Mouse (Mus musculus): ENCODE measurements at regions not wholly inside any gene's neighbourhood (a gene's known extent, or its start where the extent isn't known, plus 50 kb on each side); places are given as distances from the start of the nearest gene placed in this dataset.

DNA sequence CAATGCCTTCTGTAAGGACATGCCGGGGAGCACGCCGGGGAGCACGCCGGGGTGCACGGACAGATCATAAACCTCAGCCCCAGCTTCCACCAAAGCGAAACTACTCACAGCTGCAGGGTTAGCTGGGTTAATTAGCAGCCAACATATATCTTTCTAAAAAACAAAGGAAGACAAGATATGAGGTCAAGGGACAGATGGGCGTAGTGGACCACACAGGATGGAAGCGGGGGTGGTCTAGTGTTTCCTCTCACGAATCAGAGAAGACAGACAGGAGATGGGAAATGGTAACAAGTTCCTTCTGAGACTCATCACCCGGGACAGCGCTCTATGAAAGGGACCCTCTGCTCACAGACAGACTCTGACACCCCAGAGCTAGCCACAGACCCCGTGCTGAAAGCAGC lies 60.0 kb upstream of the Ajap1 start:
- 51% methylated on average over 13 of the region's 13 CpGs for WGBS
- Histone ChIP-seq H3K4me2 (replicated peaks) (no peak overlapping the region), H3K36me3 (no peaks in the 10 kb centered on the region), H3K4me1 (peaks cover 20% of the 10 kb centered on the region), H3K27me3 (replicated peaks) (0 out of 2 replicates have a peak, but pooled peaks cover 9% of the 10 kb centered on the region), H3K27ac (no peak overlapping the region), H3K9me3 (no peaks in the 10 kb centered on the region), H3K9ac (no peak overlapping the region), H3K4me3 (no peak overlapping the region)
- no peak for ATAC-seq (ENCODE audit: low FRiP score, low read depth)

DNA sequence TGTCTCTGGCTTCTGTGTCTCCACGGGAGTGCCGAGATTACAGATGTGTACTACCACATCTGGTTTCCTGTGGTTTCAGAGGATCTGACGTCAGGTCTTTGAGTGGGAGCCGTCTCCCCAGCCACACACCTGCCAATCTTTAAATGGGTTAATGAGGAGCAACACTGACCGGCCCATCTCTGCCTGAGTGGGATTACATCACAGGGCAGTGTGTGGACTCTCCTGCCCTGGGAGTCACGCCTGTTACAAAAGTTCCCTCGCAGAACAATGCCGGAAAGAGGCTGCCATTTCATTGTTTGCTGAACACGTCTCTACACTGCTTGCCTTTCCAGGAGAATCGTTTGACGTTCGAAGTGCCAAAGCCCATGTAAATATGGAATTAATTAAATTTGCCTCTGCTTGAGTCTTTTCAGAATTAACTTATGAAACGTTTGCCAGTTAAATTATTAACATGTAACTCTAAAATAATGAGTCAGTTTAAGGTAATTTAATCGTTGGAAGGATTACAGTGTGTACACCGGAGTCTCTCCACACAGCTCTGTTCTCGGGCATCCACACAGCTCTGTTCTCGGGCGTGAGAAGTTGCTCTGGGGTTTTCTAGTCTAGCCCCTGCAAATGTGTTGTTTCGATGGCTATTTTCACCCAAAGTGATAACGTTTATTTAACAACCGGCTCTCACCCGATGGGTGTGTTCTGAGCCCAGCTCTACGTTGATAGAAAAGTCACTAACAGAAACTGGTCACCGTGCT lies 61.5 kb upstream of the Ajap1 start:
- Histone ChIP-seq H3K27ac (no peak overlapping the region), H3K9me3 (no peaks in the 10 kb centered on the region), H3K4me1 (peaks cover 20% of the 10 kb centered on the region), H3K4me2 (replicated peaks) (no peak overlapping the region), H3K36me3 (no peaks in the 10 kb centered on the region), H3K9ac (no peak overlapping the region), H3K27me3 (replicated peaks) (0 out of 2 replicates have a peak, but pooled peaks cover 9% of the 10 kb centered on the region), H3K4me3 (no peak overlapping the region)
- no peak for ATAC-seq (ENCODE audit: low FRiP score, low read depth)
- 54% methylated on average over 24 of the region's 24 CpGs for WGBS

DNA sequence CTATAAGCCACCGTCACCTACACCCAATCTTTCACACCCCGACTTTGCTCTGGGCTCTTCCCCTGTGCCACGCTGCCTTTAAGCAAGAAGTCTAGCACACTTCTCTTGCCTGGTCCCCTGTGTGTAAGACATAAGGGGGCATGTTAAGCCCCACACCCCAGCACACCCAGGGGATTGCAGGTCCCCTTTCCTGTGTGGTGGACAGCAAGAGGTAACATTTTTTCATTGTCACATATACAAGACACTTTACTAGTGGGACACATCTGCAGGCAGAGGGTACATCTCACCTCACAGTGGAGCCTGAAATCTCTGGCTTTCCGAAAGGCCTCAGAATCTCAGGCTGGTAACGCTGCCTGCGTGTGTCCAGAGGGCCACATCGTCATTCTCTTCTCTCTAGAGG lies 64.1 kb upstream of the Ajap1 start:
- H3K27me3 ChIP-seq (replicated peaks): 0 out of 2 replicates have a peak, but pooled peaks cover 9% of the 10 kb centered on the region

DNA sequence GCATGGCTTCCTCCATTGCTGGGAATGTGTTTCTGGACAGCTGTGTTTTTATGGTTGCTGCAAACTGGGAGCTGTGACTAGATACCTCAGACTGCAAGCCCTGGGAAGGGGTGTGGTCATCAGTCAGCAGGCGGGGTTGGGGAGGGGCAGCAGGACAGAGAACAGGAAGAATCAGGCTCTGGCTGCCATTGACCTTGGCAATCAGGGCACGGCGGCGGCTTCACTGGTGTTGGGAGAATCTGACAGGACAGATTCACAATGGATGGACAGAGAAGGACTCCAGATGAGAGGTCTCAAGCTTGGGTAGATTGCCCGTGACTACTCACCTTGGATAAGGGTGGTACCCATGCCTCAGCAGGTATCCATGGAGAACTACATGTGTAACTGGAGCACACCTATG lies 64.5 kb upstream of the Ajap1 start:
- H3K4me2 ChIP-seq (replicated peaks): no peak overlapping the region
- ATAC-seq (ENCODE audit: low FRiP score, low read depth): no peak
- H3K9me3 ChIP-seq: no peaks in the 10 kb centered on the region
- H3K4me3 ChIP-seq: no peak overlapping the region
- 91% methylated on average over 5 of the region's 5 CpGs for WGBS
- peaks cover 20% of the 10 kb centered on the region for H3K4me1 ChIP-seq
- no peak overlapping the region for H3K9ac ChIP-seq
- no peak overlapping the region for H3K27ac ChIP-seq
- H3K36me3 ChIP-seq: no peaks in the 10 kb centered on the region
- 0 out of 2 replicates have a peak, but pooled peaks cover 9% of the 10 kb centered on the region for H3K27me3 ChIP-seq (replicated peaks)

More for the DNA sequence above, 64.1 kb upstream of the Ajap1 start:
- H3K36me3 ChIP-seq: no peaks in the 10 kb centered on the region
- 79% methylated on average over 7 of the region's 7 CpGs for WGBS
- no peaks in the 10 kb centered on the region for H3K9me3 ChIP-seq
- H3K4me1 ChIP-seq: peaks cover 20% of the 10 kb centered on the region
- H3K4me3 ChIP-seq: no peak overlapping the region
- no peak overlapping the region for H3K9ac ChIP-seq
- no peak for ATAC-seq (ENCODE audit: low FRiP score, low read depth)
- H3K4me2 ChIP-seq (replicated peaks): no peak overlapping the region
- H3K27ac ChIP-seq: no peak overlapping the region; the same call in 1 of the 2 replicates

DNA sequence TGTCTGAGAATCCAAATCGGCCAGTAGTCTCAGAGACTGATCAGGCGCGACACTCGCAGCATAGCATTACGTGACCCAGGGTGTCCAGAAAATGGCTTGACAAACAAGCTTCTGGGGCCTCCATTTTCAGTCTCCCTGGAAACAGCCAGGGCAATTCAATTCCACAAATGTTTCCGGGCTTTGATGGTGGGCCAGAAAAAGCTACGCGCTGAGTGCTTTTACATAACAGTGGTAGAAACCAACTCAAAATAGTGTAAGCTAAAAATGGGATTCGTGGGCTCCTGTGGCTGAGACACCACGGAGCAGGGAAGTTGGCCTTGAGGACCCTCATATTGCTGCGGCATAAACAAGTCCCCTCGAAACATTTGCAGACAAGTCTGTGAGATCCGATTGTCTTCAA lies 65.3 kb upstream of the Ajap1 start:
- no peak overlapping the region for H3K27ac ChIP-seq
- no peak for ATAC-seq (ENCODE audit: low FRiP score, low read depth)
- no peak overlapping the region for H3K4me3 ChIP-seq
- H3K9ac ChIP-seq: no peak overlapping the region
- H3K27me3 ChIP-seq (replicated peaks): 0 out of 2 replicates have a peak, but pooled peaks cover 7% of the 10 kb centered on the region
- H3K9me3 ChIP-seq: no peaks in the 10 kb centered on the region
- no peaks in the 10 kb centered on the region for H3K36me3 ChIP-seq
- H3K4me1 ChIP-seq: peaks cover 15% of the 10 kb centered on the region
- H3K4me2 ChIP-seq (replicated peaks): no peak overlapping the region
- 57% methylated on average over 13 of the region's 13 CpGs for WGBS

DNA sequence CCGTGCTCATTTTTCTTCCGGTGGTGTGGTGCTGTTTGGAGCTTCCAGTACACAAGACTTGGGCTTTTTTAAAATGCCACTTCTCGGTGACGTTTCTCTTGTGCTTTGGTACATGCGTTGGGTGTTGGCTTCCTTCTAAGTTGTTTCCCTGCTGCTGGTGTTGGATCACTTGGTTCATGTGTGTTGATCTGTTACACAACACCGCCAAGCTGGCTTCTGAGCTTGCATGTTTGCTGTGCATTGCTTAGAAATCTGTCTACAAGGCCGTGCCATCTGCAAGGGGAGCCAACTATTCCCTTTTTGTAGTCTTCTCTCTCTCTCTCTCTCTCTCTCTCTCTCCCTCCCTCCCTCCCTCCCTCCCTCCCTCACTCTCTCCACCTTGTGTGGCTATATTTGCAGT lies 68.7 kb upstream of the Ajap1 start:
- WGBS: 94% methylated on average over 7 of the region's 7 CpGs
- no peaks in the 10 kb centered on the region; the same call in 1 of the 2 replicates for H3K4me1 ChIP-seq
- H3K36me3 ChIP-seq: no peaks in the 10 kb centered on the region
- no peak overlapping the region for H3K9ac ChIP-seq
- no peaks in the 10 kb centered on the region for H3K27me3 ChIP-seq (replicated peaks)
- H3K4me2 ChIP-seq (replicated peaks): no peak overlapping the region
- no peak overlapping the region for H3K4me3 ChIP-seq
- H3K27ac ChIP-seq: no peak overlapping the region
- no peak for ATAC-seq (ENCODE audit: low FRiP score, low read depth)
- no peaks in the 10 kb centered on the region for H3K9me3 ChIP-seq

DNA sequence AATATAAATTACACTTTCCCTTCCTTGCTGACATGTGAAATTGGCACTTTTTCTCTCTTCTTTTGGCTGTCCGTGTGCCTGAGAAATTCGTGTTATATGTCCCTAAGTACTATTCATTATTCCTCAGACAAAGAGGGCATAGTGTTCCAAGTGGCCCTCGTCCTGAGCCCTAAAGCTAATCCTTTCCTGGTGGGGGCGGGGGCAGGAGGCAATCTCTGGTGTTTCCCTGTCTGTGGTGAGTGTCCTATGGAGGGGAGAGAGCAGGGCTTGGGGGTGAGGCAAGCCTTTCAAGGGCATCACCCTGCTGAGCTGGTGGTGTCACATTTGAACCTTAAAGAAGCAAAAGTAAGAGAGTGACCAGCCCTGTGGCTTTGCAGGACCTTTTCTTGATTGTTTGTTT lies 69.9 kb upstream of the Ajap1 start:
- Histone ChIP-seq H3K27ac (no peak overlapping the region), H3K9me3 (no peaks in the 10 kb centered on the region), H3K4me1 (no peaks in the 10 kb centered on the region; the same call in 1 of the 2 replicates), H3K4me2 (replicated peaks) (no peak overlapping the region), H3K27me3 (replicated peaks) (no peaks in the 10 kb centered on the region), H3K4me3 (no peak overlapping the region), H3K9ac (no peak overlapping the region), H3K36me3 (no peaks in the 10 kb centered on the region)
- no peak for ATAC-seq (ENCODE audit: low FRiP score, low read depth)
- WGBS: 29% methylated on average over 4 of the region's 4 CpGs

DNA sequence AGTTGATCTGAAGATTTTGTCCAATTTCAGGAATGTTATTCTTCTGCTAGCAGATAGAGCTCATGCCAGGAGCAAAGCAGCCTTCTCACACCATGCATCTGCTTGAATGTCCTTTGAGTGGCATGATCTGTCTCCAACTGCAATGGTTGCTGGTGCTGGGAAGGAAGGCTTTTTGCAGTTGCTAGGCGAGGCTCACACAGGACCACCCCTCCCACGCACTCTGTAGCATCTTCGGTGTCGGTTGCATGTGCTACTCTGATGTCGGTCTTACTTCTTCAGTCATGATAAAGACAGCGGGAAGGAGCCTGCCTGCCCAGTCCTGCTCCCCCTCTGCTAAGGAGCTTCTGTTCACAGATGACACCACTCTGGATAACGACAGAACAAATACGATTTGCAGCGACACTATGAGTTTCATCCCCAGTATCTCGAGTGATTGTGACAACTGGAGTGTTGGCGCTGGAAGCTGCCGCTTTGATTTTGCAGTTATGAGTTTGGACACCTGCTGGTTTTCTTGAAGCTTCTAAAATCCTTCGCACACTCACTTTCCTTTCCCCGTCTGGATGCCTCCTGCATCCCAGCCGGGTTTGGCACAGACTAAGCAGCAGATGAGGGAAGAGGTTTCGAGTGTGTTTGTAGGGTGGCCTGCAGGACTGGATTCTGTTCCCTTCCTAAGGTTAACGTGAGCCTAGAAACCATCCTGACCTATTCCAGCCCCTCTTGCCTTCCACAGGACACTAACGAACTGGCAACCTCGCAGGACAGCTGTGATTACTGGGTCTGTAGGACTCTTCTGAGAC lies 75.4 kb upstream of the Ajap1 start:
- H3K36me3 ChIP-seq: no peaks in the 10 kb centered on the region
- no peak overlapping the region for H3K9ac ChIP-seq
- no peaks in the 10 kb centered on the region for H3K9me3 ChIP-seq
- no peak overlapping the region for H3K27ac ChIP-seq
- H3K27me3 ChIP-seq (replicated peaks): no peaks in the 10 kb centered on the region
- no peak for ATAC-seq (ENCODE audit: low FRiP score, low read depth)
- 84% methylated on average over 19 of the region's 19 CpGs for WGBS
- H3K4me2 ChIP-seq (replicated peaks): no peak overlapping the region
- no peak overlapping the region for H3K4me3 ChIP-seq
- peaks cover 5% of the 10 kb centered on the region; the same call in 1 of the 2 replicates for H3K4me1 ChIP-seq

DNA sequence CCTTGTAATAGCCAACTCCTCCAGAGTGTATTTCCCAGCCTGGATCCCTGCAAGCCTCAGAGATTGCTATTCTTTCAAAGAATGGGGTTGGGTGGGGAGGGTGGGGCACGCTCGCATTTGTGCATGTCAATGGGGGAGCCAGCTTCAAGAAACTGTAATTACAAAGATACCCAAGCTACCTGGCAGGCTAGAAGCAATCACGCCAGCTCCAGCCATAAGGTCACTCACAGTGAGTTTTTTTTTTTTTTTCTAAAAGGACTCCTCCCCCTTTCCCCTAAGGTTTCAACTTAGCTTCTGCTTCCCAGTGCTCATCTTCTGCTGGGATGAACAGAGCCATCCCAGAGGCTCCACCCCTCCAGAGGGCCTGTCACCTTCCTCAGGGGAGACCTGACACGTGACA lies 77.0 kb upstream of the Ajap1 start:
- ATAC-seq (ENCODE audit: low FRiP score, low read depth): no peak
- Histone ChIP-seq H3K4me3 (no peak overlapping the region), H3K36me3 (no peaks in the 10 kb centered on the region), H3K27me3 (replicated peaks) (no peaks in the 10 kb centered on the region), H3K9ac (no peak overlapping the region), H3K4me2 (replicated peaks) (no peak overlapping the region), H3K27ac (no peak overlapping the region), H3K9me3 (no peaks in the 10 kb centered on the region), H3K4me1 (peaks cover 5% of the 10 kb centered on the region; the same call in 1 of the 2 replicates)
- WGBS: 73% methylated on average over 4 of the region's 4 CpGs

DNA sequence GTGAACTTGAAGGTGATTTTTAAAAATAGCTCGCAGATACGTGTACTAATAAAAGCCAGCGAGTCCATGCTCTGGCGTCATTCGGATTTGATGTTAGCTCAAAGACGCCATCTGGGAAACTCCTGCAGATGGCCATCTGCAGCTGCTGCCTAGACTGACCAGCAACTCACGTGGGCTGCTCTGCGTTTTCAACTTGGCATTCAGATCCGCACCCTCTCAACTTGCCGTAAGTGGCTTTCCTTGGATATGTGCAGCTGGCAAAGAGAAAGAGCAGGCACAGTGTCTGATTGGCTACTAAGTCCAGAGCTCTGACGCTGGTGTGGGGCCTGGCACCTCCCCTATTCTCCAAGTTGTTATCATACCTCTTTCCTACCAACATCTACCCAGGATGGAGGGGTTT lies 77.6 kb upstream of the Ajap1 start:
- no peaks in the 10 kb centered on the region for H3K36me3 ChIP-seq
- ATAC-seq (ENCODE audit: low FRiP score, low read depth): no peak
- no peak overlapping the region for H3K4me2 ChIP-seq (replicated peaks)
- 63% methylated on average over 11 of the region's 11 CpGs for WGBS
- peaks cover 5% of the 10 kb centered on the region; the same call in 1 of the 2 replicates for H3K4me1 ChIP-seq
- H3K9me3 ChIP-seq: no peaks in the 10 kb centered on the region
- no peak overlapping the region for H3K9ac ChIP-seq
- no peak overlapping the region for H3K27ac ChIP-seq
- H3K27me3 ChIP-seq (replicated peaks): no peaks in the 10 kb centered on the region
- H3K4me3 ChIP-seq: no peak overlapping the region

DNA sequence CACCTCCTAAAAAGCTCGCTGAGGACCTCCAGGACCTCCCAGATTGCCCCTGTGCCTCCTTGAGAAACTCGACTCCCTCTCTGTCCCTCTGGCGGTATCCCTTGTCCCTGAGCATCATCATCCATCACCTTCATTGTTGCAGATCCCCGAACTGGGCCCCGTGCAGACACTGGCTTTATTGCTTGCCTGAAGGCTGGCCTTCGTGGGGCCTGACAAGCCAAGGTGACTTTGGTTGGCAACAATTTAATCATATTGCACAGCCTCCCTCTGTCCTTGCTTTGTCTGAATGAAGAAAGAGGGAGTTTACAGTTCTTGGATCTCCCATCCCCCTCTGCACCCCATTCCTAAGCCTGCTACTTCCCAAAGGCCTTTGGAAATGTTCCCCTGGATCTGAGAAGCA lies 78.3 kb upstream of the Ajap1 start:
- WGBS: 5% methylated on average over 6 of the region's 6 CpGs
- Histone ChIP-seq H3K9me3 (no peaks in the 10 kb centered on the region), H3K9ac (no peak overlapping the region), H3K4me3 (no peak overlapping the region), H3K27ac (no peak overlapping the region), H3K4me1 (peaks cover 5% of the 10 kb centered on the region; the same call in 1 of the 2 replicates), H3K4me2 (replicated peaks) (no peak overlapping the region), H3K27me3 (replicated peaks) (no peaks in the 10 kb centered on the region), H3K36me3 (no peaks in the 10 kb centered on the region)
- ATAC-seq (ENCODE audit: low FRiP score, low read depth): no peak

DNA sequence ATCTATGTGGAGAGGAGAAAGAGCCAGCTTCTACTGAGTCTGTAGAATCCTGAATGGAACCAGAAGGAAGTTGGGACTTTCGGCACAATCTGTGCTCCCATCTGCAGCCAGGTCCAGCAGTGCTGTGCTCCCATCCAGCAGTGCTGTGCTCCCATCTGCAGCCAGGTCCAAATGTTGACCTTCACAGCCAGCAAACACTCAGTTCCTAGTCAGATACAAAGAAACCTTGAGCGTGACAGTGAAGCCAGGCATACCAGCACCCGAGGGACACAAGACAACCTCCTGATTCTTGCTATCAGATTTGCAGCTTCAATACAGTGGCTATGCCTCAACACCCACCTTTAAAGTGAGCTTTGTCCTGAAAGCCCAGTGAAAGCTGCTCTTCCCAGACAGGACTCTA lies 79.4 kb upstream of the Ajap1 start:
- Histone ChIP-seq H3K4me2 (replicated peaks) (no peak overlapping the region), H3K36me3 (no peaks in the 10 kb centered on the region), H3K4me1 (peaks cover 5% of the 10 kb centered on the region; the same call in 1 of the 2 replicates), H3K4me3 (no peak overlapping the region), H3K27me3 (replicated peaks) (no peaks in the 10 kb centered on the region), H3K27ac (no peak overlapping the region), H3K9ac (no peak overlapping the region), H3K9me3 (no peaks in the 10 kb centered on the region)
- WGBS: 92% methylated on average over 3 of the region's 3 CpGs
- no peak for ATAC-seq (ENCODE audit: low FRiP score, low read depth)
